Mouse (Mus musculus) CH12.LX (cell line): Measurements from ENCODE around the gene Oit1. TPM values are rescaled to one million over a fixed set of nuclear protein-coding genes. Genes with fewer than 3 reads are reported as not detected.

Experiments
- DNase-seq: peaks from one replicate; pipeline ENCODE4 v3.0.0-alpha.2; 2013; ENCODE audit errors: extremely low read depth
- H3K27ac ChIP-seq: 2 replicates; pipeline ENCODE4 v1.5.1; 2012; ENCODE audit warnings: low read depth, mild to moderate bottlenecking, control low read depth, moderate library complexity; ENCODE audit not compliant: insufficient read depth
- H3K27me3 ChIP-seq: replicated peaks from 2 replicates; pipeline ENCODE3; 2012; ENCODE audit warnings: inconsistent platforms
- H3K36me3 ChIP-seq, 2 experiments: replicated peaks in 1 of 2; 2 replicates each; pipeline versions ENCODE3 to v1.6.1; 2012; ENCODE audit warnings: inconsistent platforms in 1 of 2, low read length in 1 of 2, mild to moderate bottlenecking in 1 of 2, mixed read lengths in 1 of 2, moderate library complexity in 1 of 2; ENCODE audit not compliant: control insufficient read depth in 1 of 2, insufficient read depth in 1 of 2
- H3K4me1 ChIP-seq, 2 experiments: 2 replicates each; pipeline ENCODE4 v1.6.1; 2012; ENCODE audit warnings: inconsistent platforms in 1 of 2, moderate library complexity in 1 of 2; ENCODE audit not compliant: insufficient read depth in 2 of 2, control insufficient read depth in 1 of 2
- H3K4me2 ChIP-seq: 2 replicates; pipeline ENCODE4 v1.6.1; 2012; ENCODE audit warnings: low read depth, mild to moderate bottlenecking, control low read depth; ENCODE audit not compliant: poor library complexity, insufficient read depth, severe bottlenecking
- H3K4me3 ChIP-seq, 3 experiments: fragments of 150-350 bp in 1 of 3; sonication (generic) in 1 of 3; replicated peaks in 1 of 3; 2 replicates each; pipeline versions ENCODE3 to v1.5.1; 2011 to 2012; ENCODE audit warnings: low read depth in 2 of 3, low read length in 2 of 3, mild to moderate bottlenecking in 2 of 3, moderate library complexity in 2 of 3, control low read depth in 1 of 3, improper control_type of control experiment in 1 of 3, inconsistent platforms in 1 of 3, mixed read lengths in 1 of 3; ENCODE audit not compliant: poor library complexity in 1 of 3
- H3K79me2 ChIP-seq: replicated peaks from 2 replicates; pipeline ENCODE4 v1.6.1; 2012; ENCODE audit warnings: mild to moderate bottlenecking, moderate library complexity; ENCODE audit not compliant: control insufficient read depth, poor library complexity, insufficient read depth, severe bottlenecking; ENCODE audit errors: extremely low read depth
- H3K9ac ChIP-seq: 2 replicates; pipeline ENCODE4 v1.6.1; 2012; ENCODE audit warnings: low read depth, mild to moderate bottlenecking, control low read depth, moderate library complexity; ENCODE audit not compliant: insufficient read depth
- H3K9me3 ChIP-seq: replicated peaks from 2 replicates; pipeline ENCODE3; 2012; ENCODE audit warnings: low read length, inconsistent platforms, mixed read lengths
- BHLHE40 ChIP-seq: IDR thresholded peaks from 2 replicates; pipeline ENCODE4 v1.6.1; 2011; ENCODE audit warnings: mild to moderate bottlenecking, low read depth, low read length, improper control_type of control experiment
- CHD1 ChIP-seq: IDR thresholded peaks from 2 replicates; pipeline ENCODE4 v1.6.1; 2012; ENCODE audit warnings: low read depth, low read length, improper control_type of control experiment, inconsistent platforms
- CHD2 ChIP-seq: IDR thresholded peaks from 2 replicates; pipeline ENCODE4 v1.6.1; 2011; ENCODE audit warnings: low read length, improper control_type of control experiment
- CTCF ChIP-seq, 2 experiments: IDR thresholded peaks in 1 of 2; conservative IDR thresholded peaks in 1 of 2; 2 replicates each; pipeline ENCODE4 v1.5.1; 2011 to 2012; ENCODE audit warnings: low read depth in 2 of 2, low read length in 2 of 2, improper control_type of control experiment in 1 of 2, inconsistent platforms in 1 of 2, mild to moderate bottlenecking in 1 of 2, moderate library complexity in 1 of 2
- ELF1 ChIP-seq: IDR thresholded peaks from 2 replicates; pipeline ENCODE4 v1.6.1; 2014; ENCODE audit warnings: low read depth, mild to moderate bottlenecking, inconsistent platforms, low read length, improper control_type of control experiment
- HCFC1 ChIP-seq: IDR thresholded peaks from 2 replicates; pipeline ENCODE4 v1.6.1; 2012; ENCODE audit warnings: low read depth, mild to moderate bottlenecking, inconsistent platforms, low read length, improper control_type of control experiment
- JUND ChIP-seq: conservative IDR thresholded peaks from 2 replicates; pipeline ENCODE4 v1.6.1; 2011; ENCODE audit warnings: low read depth, low read length, improper control_type of control experiment
- MAZ ChIP-seq: IDR thresholded peaks from 2 replicates; pipeline ENCODE4 v1.6.1; 2012; ENCODE audit warnings: low read depth, mild to moderate bottlenecking, inconsistent platforms, low read length, improper control_type of control experiment, moderate library complexity
- MXI1 ChIP-seq: IDR thresholded peaks from 2 replicates; pipeline ENCODE4 v1.6.1; 2011; ENCODE audit warnings: mild to moderate bottlenecking, low read depth, low read length, improper control_type of control experiment
- MYC ChIP-seq: IDR thresholded peaks from 2 replicates; pipeline ENCODE4 v1.6.1; 2011; ENCODE audit warnings: low read depth, mild to moderate bottlenecking, improper control_type of control experiment, low read length
- NRF1 ChIP-seq: IDR thresholded peaks from 2 replicates; pipeline ENCODE4 v1.6.1; 2014; ENCODE audit warnings: low read depth, mild to moderate bottlenecking, inconsistent platforms, low read length, improper control_type of control experiment, moderate library complexity
- POLR2AphosphoS2 ChIP-seq: IDR thresholded peaks from 2 replicates; pipeline ENCODE4 v1.6.1; 2011; ENCODE audit warnings: low read depth, low read length, improper control_type of control experiment
- RAD21 ChIP-seq: IDR thresholded peaks from 2 replicates; pipeline ENCODE4 v1.6.1; 2011; ENCODE audit warnings: low read depth, mild to moderate bottlenecking, low read length, improper control_type of control experiment, moderate library complexity
- TBP ChIP-seq: conservative IDR thresholded peaks from 2 replicates; pipeline ENCODE4 v1.6.1; 2011; ENCODE audit warnings: low read depth, low read length, improper control_type of control experiment
- TCF12 ChIP-seq: IDR thresholded peaks from 2 replicates; pipeline ENCODE4 v1.6.1; 2014; ENCODE audit warnings: low read depth, mild to moderate bottlenecking, inconsistent platforms, low read length, improper control_type of control experiment
- USF2 ChIP-seq: conservative IDR thresholded peaks from 2 replicates; pipeline ENCODE4 v1.6.1; 2011; ENCODE audit warnings: low read depth, low read length, improper control_type of control experiment
- ZMIZ1 ChIP-seq: IDR thresholded peaks from 2 replicates; pipeline ENCODE4 v1.6.1; 2012; ENCODE audit warnings: low read depth, mild to moderate bottlenecking, inconsistent platforms, low read length, improper control_type of control experiment
- dilution Hi-C: fragments of 300-500 bp; cut with MboI; formaldehyde crosslinking; loops from 2 replicates; pipeline ENCODE4 v1.14.3; 2020; ENCODE audit warnings: low sequenced_read_pairs; ENCODE audit not compliant: extremely low pct_unique_long_range_greater_than_20kb, extremely low pct_ligation_motif_present
- in situ Hi-C: fragments of 300-500 bp; cut with MboI; formaldehyde crosslinking; loops from 3 replicates; pipeline ENCODE4 v1.14.3; 2019; ENCODE audit warnings: low sequenced_read_pairs, low pct_ligation_motif_present, low pct_unique_long_range_greater_than_20kb, mixed read lengths
- polyA plus RNA-seq: library from polyadenylated mRNA; unstranded; fragments of >175 nt; gene quantifications from 2 replicates; pipeline ENCODE4 v1.2.1, GENCODE M21; 2012; ENCODE audit warnings: low read depth; ENCODE audit not compliant: insufficient read length
- total RNA-seq, 2 experiments: library from RNA; depleted of rRNA; stranded (reverse); fragments of 300-350 nt in 1 of 2; fragments of >200 nt in 1 of 2; gene quantifications; 2 replicates each; pipeline ENCODE4 v1.2.3; 2012 to 2014

The Oit1 gene
- total and polyA plus RNA-seq, 3 experiments, result not detected

DNA sequence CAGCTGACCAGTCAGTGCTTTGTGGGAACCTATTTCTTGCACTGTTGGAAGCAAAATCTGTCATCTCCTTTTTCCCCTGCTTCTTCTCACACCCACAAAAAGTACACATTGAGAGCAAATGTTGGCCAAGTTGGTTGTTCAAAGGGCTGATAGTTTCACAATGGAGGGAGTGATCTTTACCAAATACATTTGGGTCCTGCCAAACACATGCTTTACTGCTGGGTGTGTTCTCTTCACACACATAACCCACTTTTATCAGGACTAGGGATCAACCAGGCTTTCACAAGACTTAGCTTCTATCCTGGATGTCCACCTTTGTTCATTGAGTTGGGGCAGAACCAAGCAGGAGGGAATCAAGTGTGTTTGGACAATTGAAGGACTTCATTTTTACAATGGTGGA is 20.0 kb upstream of the Oit1 start:
- Histone ChIP-seq H3K4me1 (no peaks in the 10 kb centered on the region), H3K4me2 (no peak overlapping the region), H3K27ac (no peak overlapping the region)
- TF ChIP-seq TBP (no peak), MAZ (no peak), HCFC1 (no peak), ELF1 (no peak), JUND (no peak), TCF12 (no peak), RAD21 (no peak), NRF1 (no peak)
- TF ChIP-seq, all 38 proteins: peak for 0
- no peak overlapping the region for H3K4me3 ChIP-seq
- no peak overlapping the region for H3K9ac ChIP-seq
- H3K27me3 ChIP-seq, result no peaks in the 10 kb centered on the region
- no peaks in the 10 kb centered on the region for H3K79me2 ChIP-seq
- DNase-seq, result no peak
- H3K9me3 ChIP-seq, result no peaks in the 10 kb centered on the region
- dilution Hi-C loops (no loop called here), in situ Hi-C loops (loop anchor here (25.0 kb wide), 1 partner anchor 139 kb away; no protein-coding TSS in a partner anchor)
- no peaks in the 10 kb centered on the region for H3K36me3 ChIP-seq

GRCm38 (mm10) chr14:8395690-8396287 is 17.2 kb upstream of the Oit1 start:
- no peaks in the 10 kb centered on the region for H3K27me3 ChIP-seq
- in situ Hi-C loops, result loop anchor here (25.0 kb wide), 1 partner anchor 142 kb away; no protein-coding TSS in a partner anchor
- H3K79me2 ChIP-seq, result no peaks in the 10 kb centered on the region
- H3K9me3 ChIP-seq, result no peaks in the 10 kb centered on the region
- dilution Hi-C loops, result no loop called here
- H3K27ac ChIP-seq, result no peak overlapping the region
- DNase-seq, result no peak
- TF ChIP-seq CHD2, result no peak
- TF ChIP-seq BHLHE40, result no peak
- TF ChIP-seq TCF12, result no peak
- TF ChIP-seq USF2, result no peak
- TF ChIP-seq ZMIZ1, result no peak
- no peak for TF ChIP-seq POLR2AphosphoS2
- no peak for TF ChIP-seq MXI1
- no peak for TF ChIP-seq MYC
- no peak for TF ChIP-seq CHD1
- no peak for TF ChIP-seq CTCF (conservative IDR thresholded peaks at IDR 0.05 in 1 of 2, IDR thresholded peaks at IDR 0.05 in 1 of 2; ENCODE audit: low read depth in 2 of 2, low read length in 2 of 2)
- no peak overlapping the region for H3K4me2 ChIP-seq
- no peaks in the 10 kb centered on the region for H3K36me3 ChIP-seq
- H3K4me3 ChIP-seq, result no peak overlapping the region
- no peak overlapping the region for H3K9ac ChIP-seq
- no peaks in the 10 kb centered on the region for H3K4me1 ChIP-seq
